Mouse (Mus musculus) central nervous system, embryonic 11.5 days (tissue): ENCODE results near the gene Phykpl. TPM values are rescaled to one million over a fixed set of nuclear protein-coding genes. Genes with fewer than 3 reads are reported as not detected.

Experiments
- polyA plus RNA-seq: library from polyadenylated mRNA; depleted of rRNA; stranded (reverse); fragments of >200 nt; gene quantifications from 2 replicates; pipeline ENCODE4 v1.2.3, GENCODE M21; 2012; rRNA removed

The Phykpl gene
- polyA plus RNA-seq = 7.2 and 10.1 TPM in 2 replicates

GRCm38 (mm10) chr11:51584431-51585248 is at the start of gene Phykpl:
Phykpl (plus strand) TSS chr11:51584757.

GRCm38 (mm10) chr11:51606447-51607095 is 22.0 kb downstream of the Phykpl start, which contains the start of gene Hnrnpab:
Hnrnpab (minus strand) TSS chr11:51606847.

GRCm38 (mm10) chr11:51619409-51620060 is 35.0 kb downstream of the Phykpl start, which contains the start of gene Nhp2:
Nhp2 (plus strand) TSS chr11:51619735.

GRCm38 (mm10) chr11:51635525-51636322 is 51.2 kb downstream of the Phykpl start, which contains the start of gene Rmnd5b:
Rmnd5b (minus strand) TSS chr11:51635896.

GRCm38 (mm10) chr11:51650691-51651515 is 66.3 kb downstream of the Phykpl start, which contains the start of the genes N4bp3 and D930048N14Rik:
N4bp3 (minus strand) TSS chr11:51650842.
D930048N14Rik (plus strand) TSS chr11:51650954.

Other genes with a start within 250 kb of the Phykpl start
- 737 and 915 TPM in 2 replicates for gene Hnrnpab, start 22.1 kb downstream of the Phykpl start, polyA plus RNA-seq
- 123 and 142 TPM in 2 replicates for gene Nhp2, start 35.0 kb downstream of the Phykpl start, polyA plus RNA-seq
- 31.3 and 35.2 TPM in 2 replicates for gene Rmnd5b, start 51.1 kb downstream of the Phykpl start, polyA plus RNA-seq
- gene N4bp3, start 66.1 kb downstream of the Phykpl start, polyA plus RNA-seq = 7.5 and 8.3 TPM in 2 replicates
- 1.2 and 3.3 TPM in 2 replicates for gene D930048N14Rik, start 66.2 kb downstream of the Phykpl start, polyA plus RNA-seq
- gene 0610009B22Rik, start 104.1 kb downstream of the Phykpl start, polyA plus RNA-seq = 23.7 and 51.7 TPM in 2 replicates
- 5.7 and 10.7 TPM in 2 replicates for gene Sec24a, start 178.9 kb downstream of the Phykpl start, polyA plus RNA-seq
- gene Sar1b, start 178.9 kb downstream of the Phykpl start, polyA plus RNA-seq = 40.0 and 64.0 TPM in 2 replicates